Mouse (Mus musculus) liver, adult 2 months (tissue): ENCODE measurements around the gene Ift52.

ENCODE experiments used
- CTCF ChIP-seq: fragments of 200-500 bp; IDR thresholded peaks from 2 replicates; pipeline ENCODE4 v1.5.1; 2011; ENCODE audit warnings: low read depth, low read length, control low read depth
- POLR2A ChIP-seq: fragments of 200-500 bp; IDR thresholded peaks from 2 replicates; pipeline ENCODE4 v1.6.1; 2011; ENCODE audit warnings: low read length, control low read depth; ENCODE audit not compliant: insufficient read depth; ENCODE audit errors: extremely low read depth

- TF ChIP-seq CTCF (no peak), POLR2A (no peak)
Measured at GRCm38 (mm10) chr2:163084519-163084918, 67.4 kb downstream of the Ift52 start.
